Mouse (Mus musculus) WW6 (cell line): Measurements from ENCODE around the gene Spata25.

ENCODE experiments used
- DNase-seq: peaks from one replicate; pipeline ENCODE4 v3.0.0-alpha.2; 2013; ENCODE audit warnings: low read depth, low spot score

Gene Spata25

DNA sequence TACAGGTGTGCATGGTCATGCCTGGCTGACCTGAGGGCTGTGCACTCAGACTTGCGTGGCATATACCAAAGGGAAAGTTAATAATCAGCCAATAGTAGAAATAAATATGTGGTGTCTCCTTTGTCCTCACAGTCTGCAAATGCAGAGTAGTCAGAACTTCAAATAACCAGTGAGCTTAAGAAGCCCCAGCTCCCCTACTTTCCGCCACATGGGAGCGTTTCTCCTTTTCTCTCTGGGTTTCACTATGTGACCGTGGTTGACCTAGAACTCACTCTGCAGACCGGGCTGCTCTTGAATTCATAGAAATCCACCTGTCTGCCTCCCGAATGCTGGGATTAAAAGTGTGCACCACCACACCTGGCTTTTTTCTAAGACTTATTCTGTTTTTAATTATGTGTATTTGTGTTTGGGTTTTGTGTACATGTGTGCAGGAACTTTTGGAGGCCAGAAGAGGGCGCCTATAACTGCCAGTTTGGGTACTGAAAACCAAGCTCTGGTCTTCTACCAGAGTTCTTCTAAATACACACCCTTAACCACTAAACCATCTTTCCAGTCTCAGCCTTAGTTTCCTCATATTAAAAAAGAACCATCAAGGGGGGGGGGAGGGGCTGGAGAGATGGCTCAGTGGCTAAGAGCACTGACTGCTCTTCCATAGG, 44.3 kb downstream of the Spata25 start:
- DNase-seq = no peak

- no peak for DNase-seq
These were observed 46.5 kb downstream of the Spata25 start for GRCm38 (mm10) chr2:164781876-164782275.

GRCm38 (mm10) chr2:164779481-164780086, 48.8 kb downstream of the Spata25 start, which contains the start of gene Tnnc2:
Tnnc2 (minus strand) TSS chr2:164779967.
- no peak for DNase-seq

DNA sequence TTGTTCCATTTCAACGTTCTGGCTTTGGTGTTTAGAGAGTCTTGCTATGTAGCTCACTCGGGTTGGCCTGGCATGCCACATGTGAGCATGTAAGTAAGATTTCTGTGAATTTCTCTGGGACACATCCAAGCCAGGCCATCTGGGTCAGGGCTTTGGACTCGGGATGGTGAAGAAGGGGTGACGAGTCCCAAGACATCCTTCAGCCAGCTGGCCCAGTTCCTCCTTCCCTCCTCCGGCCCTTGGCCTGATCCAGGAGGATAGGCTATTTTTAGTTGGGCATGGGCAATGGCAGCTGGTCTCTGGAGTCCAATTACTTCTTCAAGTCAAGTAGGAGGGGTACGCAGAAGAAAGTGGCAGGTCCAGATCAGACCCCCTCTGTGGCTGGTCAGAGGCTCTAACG, 49.5 kb downstream of the Spata25 start:
- no peak for DNase-seq

- no peak for DNase-seq
These were observed 50.4 kb downstream of the Spata25 start for GRCm38 (mm10) chr2:164778015-164778287.

GRCm38 (mm10) chr2:164777246-164778014, 50.9 kb downstream of the Spata25 start:
- DNase-seq = no peak

DNA sequence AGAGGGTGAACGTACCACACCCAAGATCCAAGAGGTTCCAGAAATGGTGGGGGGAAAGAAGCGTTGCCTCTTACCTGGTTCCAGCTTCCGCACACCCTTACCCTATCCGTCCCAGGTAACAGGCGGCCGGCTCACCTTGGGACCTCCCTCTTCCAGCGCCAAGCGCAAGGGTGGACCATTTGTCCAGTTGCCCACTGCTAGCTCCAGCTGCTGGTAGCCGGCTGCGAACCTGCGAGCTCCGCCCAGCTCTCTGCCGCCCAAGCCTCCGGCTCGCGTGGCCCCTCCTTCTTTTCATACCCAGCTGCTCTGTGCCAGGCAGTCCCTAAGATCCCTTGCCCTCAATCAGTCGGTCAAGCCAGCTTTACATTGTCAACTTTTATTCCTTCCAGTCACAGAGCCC, 51.5 kb downstream of the Spata25 start:
- no peak for DNase-seq
